Mouse (Mus musculus) thymus, adult 2 months (tissue): ENCODE measurements at regions not wholly inside any gene's neighbourhood (a gene's known extent, or its start where the extent isn't known, plus 50 kb on each side); places are given as distances from the start of the nearest gene placed in this dataset.

ENCODE experiments used
- CTCF ChIP-seq: fragments of 200-500 bp; IDR thresholded peaks from 2 replicates; pipeline ENCODE4 v1.5.1; 2012; ENCODE audit warnings: mild to moderate bottlenecking, control low read depth, low read length, moderate library complexity, borderline replicate concordance; ENCODE audit not compliant: control insufficient read depth, poor library complexity, insufficient read depth; ENCODE audit errors: extremely low read depth
- POLR2A ChIP-seq: fragments of 200-500 bp; IDR thresholded peaks from 2 replicates; pipeline ENCODE4 v1.6.1; 2012; ENCODE audit warnings: mild to moderate bottlenecking, low read length, control low read depth, moderate library complexity; ENCODE audit not compliant: control insufficient read depth, poor library complexity, insufficient read depth; ENCODE audit errors: extremely low read depth

GRCm38 (mm10) chr4:34498781-34499180, 52.0 kb upstream of the Akirin2 start:
- TF ChIP-seq CTCF (no peak), POLR2A (no peak)
